Mouse (Mus musculus) CH12.LX (cell line): ENCODE measurements around the gene 2310003L06Rik. TPM values are rescaled to one million over a fixed set of nuclear protein-coding genes. Genes with fewer than 3 reads are reported as not detected.

Experiments
- DNase-seq: peaks from one replicate; pipeline ENCODE4 v3.0.0-alpha.2; 2013; ENCODE audit errors: extremely low read depth
- H3K27ac ChIP-seq: 2 replicates; pipeline ENCODE4 v1.5.1; 2012; ENCODE audit warnings: low read depth, mild to moderate bottlenecking, control low read depth, moderate library complexity; ENCODE audit not compliant: insufficient read depth
- H3K27me3 ChIP-seq: replicated peaks from 2 replicates; pipeline ENCODE3; 2012; ENCODE audit warnings: inconsistent platforms
- H3K36me3 ChIP-seq, 2 experiments: replicated peaks in 1 of 2; 2 replicates each; pipeline versions ENCODE3 to v1.6.1; 2012; ENCODE audit warnings: inconsistent platforms in 1 of 2, low read length in 1 of 2, mild to moderate bottlenecking in 1 of 2, mixed read lengths in 1 of 2, moderate library complexity in 1 of 2; ENCODE audit not compliant: control insufficient read depth in 1 of 2, insufficient read depth in 1 of 2
- H3K4me1 ChIP-seq, 2 experiments: 2 replicates each; pipeline ENCODE4 v1.6.1; 2012; ENCODE audit warnings: inconsistent platforms in 1 of 2, moderate library complexity in 1 of 2; ENCODE audit not compliant: insufficient read depth in 2 of 2, control insufficient read depth in 1 of 2
- H3K4me2 ChIP-seq: 2 replicates; pipeline ENCODE4 v1.6.1; 2012; ENCODE audit warnings: low read depth, mild to moderate bottlenecking, control low read depth; ENCODE audit not compliant: poor library complexity, insufficient read depth, severe bottlenecking
- H3K4me3 ChIP-seq, 3 experiments: fragments of 150-350 bp in 1 of 3; sonication (generic) in 1 of 3; replicated peaks in 1 of 3; 2 replicates each; pipeline versions ENCODE3 to v1.5.1; 2011 to 2012; ENCODE audit warnings: low read depth in 2 of 3, low read length in 2 of 3, mild to moderate bottlenecking in 2 of 3, moderate library complexity in 2 of 3, control low read depth in 1 of 3, improper control_type of control experiment in 1 of 3, inconsistent platforms in 1 of 3, mixed read lengths in 1 of 3; ENCODE audit not compliant: poor library complexity in 1 of 3
- H3K79me2 ChIP-seq: replicated peaks from 2 replicates; pipeline ENCODE4 v1.6.1; 2012; ENCODE audit warnings: mild to moderate bottlenecking, moderate library complexity; ENCODE audit not compliant: control insufficient read depth, poor library complexity, insufficient read depth, severe bottlenecking; ENCODE audit errors: extremely low read depth
- H3K9ac ChIP-seq: 2 replicates; pipeline ENCODE4 v1.6.1; 2012; ENCODE audit warnings: low read depth, mild to moderate bottlenecking, control low read depth, moderate library complexity; ENCODE audit not compliant: insufficient read depth
- H3K9me3 ChIP-seq: replicated peaks from 2 replicates; pipeline ENCODE3; 2012; ENCODE audit warnings: low read length, inconsistent platforms, mixed read lengths
- BHLHE40 ChIP-seq: IDR thresholded peaks from 2 replicates; pipeline ENCODE4 v1.6.1; 2011; ENCODE audit warnings: mild to moderate bottlenecking, low read depth, low read length, improper control_type of control experiment
- CHD1 ChIP-seq: IDR thresholded peaks from 2 replicates; pipeline ENCODE4 v1.6.1; 2012; ENCODE audit warnings: low read depth, low read length, improper control_type of control experiment, inconsistent platforms
- CTCF ChIP-seq, 2 experiments: IDR thresholded peaks in 1 of 2; conservative IDR thresholded peaks in 1 of 2; 2 replicates each; pipeline ENCODE4 v1.5.1; 2011 to 2012; ENCODE audit warnings: low read depth in 2 of 2, low read length in 2 of 2, improper control_type of control experiment in 1 of 2, inconsistent platforms in 1 of 2, mild to moderate bottlenecking in 1 of 2, moderate library complexity in 1 of 2
- ELF1 ChIP-seq: IDR thresholded peaks from 2 replicates; pipeline ENCODE4 v1.6.1; 2014; ENCODE audit warnings: low read depth, mild to moderate bottlenecking, inconsistent platforms, low read length, improper control_type of control experiment
- ETS1 ChIP-seq: conservative IDR thresholded peaks from 2 replicates; pipeline ENCODE4 v1.6.1; 2012; ENCODE audit warnings: low read depth, mild to moderate bottlenecking, inconsistent platforms, low read length, improper control_type of control experiment, moderate library complexity
- GABPA ChIP-seq: IDR thresholded peaks from 2 replicates; pipeline ENCODE4 v1.6.1; 2012; ENCODE audit warnings: low read depth, low read length, improper control_type of control experiment, inconsistent platforms; ENCODE audit not compliant: insufficient replicate concordance
- JUN ChIP-seq: IDR thresholded peaks from 2 replicates; pipeline ENCODE4 v1.6.1; 2011; ENCODE audit warnings: low read depth, mild to moderate bottlenecking, low read length, improper control_type of control experiment, moderate library complexity; ENCODE audit not compliant: insufficient read depth
- KAT2A ChIP-seq: IDR thresholded peaks from 2 replicates; pipeline ENCODE4 v1.6.1; 2012; ENCODE audit warnings: low read length, improper control_type of control experiment, inconsistent platforms; ENCODE audit not compliant: insufficient replicate concordance
- MAX ChIP-seq: IDR thresholded peaks from 2 replicates; pipeline ENCODE4 v1.6.1; 2011; ENCODE audit warnings: low read length, improper control_type of control experiment
- MAZ ChIP-seq: IDR thresholded peaks from 2 replicates; pipeline ENCODE4 v1.6.1; 2012; ENCODE audit warnings: low read depth, mild to moderate bottlenecking, inconsistent platforms, low read length, improper control_type of control experiment, moderate library complexity
- MEF2A ChIP-seq: IDR thresholded peaks from 2 replicates; pipeline ENCODE4 v1.6.1; 2014; ENCODE audit warnings: low read depth, mild to moderate bottlenecking, inconsistent platforms, low read length, improper control_type of control experiment, borderline replicate concordance
- MXI1 ChIP-seq: IDR thresholded peaks from 2 replicates; pipeline ENCODE4 v1.6.1; 2011; ENCODE audit warnings: mild to moderate bottlenecking, low read depth, low read length, improper control_type of control experiment
- MYC ChIP-seq: IDR thresholded peaks from 2 replicates; pipeline ENCODE4 v1.6.1; 2011; ENCODE audit warnings: low read depth, mild to moderate bottlenecking, improper control_type of control experiment, low read length
- NELFE ChIP-seq: IDR thresholded peaks from 2 replicates; pipeline ENCODE4 v1.6.1; 2011; ENCODE audit warnings: low read depth, low read length, improper control_type of control experiment
- PAX5 ChIP-seq: IDR thresholded peaks from 2 replicates; pipeline ENCODE4 v1.6.1; 2012; ENCODE audit warnings: low read length, inconsistent platforms, mixed read lengths
- POLR2A ChIP-seq: IDR thresholded peaks from 2 replicates; pipeline ENCODE4 v1.6.1; 2011; ENCODE audit warnings: low read depth, mild to moderate bottlenecking, improper control_type of control experiment, low read length
- POLR2AphosphoS2 ChIP-seq: IDR thresholded peaks from 2 replicates; pipeline ENCODE4 v1.6.1; 2011; ENCODE audit warnings: low read depth, low read length, improper control_type of control experiment
- RAD21 ChIP-seq: IDR thresholded peaks from 2 replicates; pipeline ENCODE4 v1.6.1; 2011; ENCODE audit warnings: low read depth, mild to moderate bottlenecking, low read length, improper control_type of control experiment, moderate library complexity
- RCOR1 ChIP-seq: conservative IDR thresholded peaks from 2 replicates; pipeline ENCODE4 v1.6.1; 2012; ENCODE audit warnings: low read depth, mild to moderate bottlenecking, inconsistent platforms, low read length, improper control_type of control experiment
- SIN3A ChIP-seq: IDR thresholded peaks from 2 replicates; pipeline ENCODE4 v1.6.1; 2012; ENCODE audit warnings: low read length, improper control_type of control experiment, inconsistent platforms
- SMC3 ChIP-seq: IDR thresholded peaks from 2 replicates; pipeline ENCODE4 v1.6.1; 2011; ENCODE audit warnings: low read depth, low read length, improper control_type of control experiment
- TCF12 ChIP-seq: IDR thresholded peaks from 2 replicates; pipeline ENCODE4 v1.6.1; 2014; ENCODE audit warnings: low read depth, mild to moderate bottlenecking, inconsistent platforms, low read length, improper control_type of control experiment
- UBTF ChIP-seq: IDR thresholded peaks from 2 replicates; pipeline ENCODE4 v1.6.1; 2012; ENCODE audit warnings: low read depth, mild to moderate bottlenecking, inconsistent platforms, low read length, improper control_type of control experiment, moderate library complexity
- USF1 ChIP-seq: IDR thresholded peaks from 2 replicates; pipeline ENCODE4 v1.6.1; 2014; ENCODE audit warnings: low read depth, mild to moderate bottlenecking, inconsistent platforms, low read length, improper control_type of control experiment
- USF2 ChIP-seq: conservative IDR thresholded peaks from 2 replicates; pipeline ENCODE4 v1.6.1; 2011; ENCODE audit warnings: low read depth, low read length, improper control_type of control experiment
- ZMIZ1 ChIP-seq: IDR thresholded peaks from 2 replicates; pipeline ENCODE4 v1.6.1; 2012; ENCODE audit warnings: low read depth, mild to moderate bottlenecking, inconsistent platforms, low read length, improper control_type of control experiment
- dilution Hi-C: fragments of 300-500 bp; cut with MboI; formaldehyde crosslinking; loops from 2 replicates; pipeline ENCODE4 v1.14.3; 2020; ENCODE audit warnings: low sequenced_read_pairs; ENCODE audit not compliant: extremely low pct_unique_long_range_greater_than_20kb, extremely low pct_ligation_motif_present
- in situ Hi-C: fragments of 300-500 bp; cut with MboI; formaldehyde crosslinking; loops from 3 replicates; pipeline ENCODE4 v1.14.3; 2019; ENCODE audit warnings: low sequenced_read_pairs, low pct_ligation_motif_present, low pct_unique_long_range_greater_than_20kb, mixed read lengths
- polyA plus RNA-seq: library from polyadenylated mRNA; unstranded; fragments of >175 nt; gene quantifications from 2 replicates; pipeline ENCODE4 v1.2.1, GENCODE M21; 2012; ENCODE audit warnings: low read depth; ENCODE audit not compliant: insufficient read length
- total RNA-seq, 2 experiments: library from RNA; depleted of rRNA; stranded (reverse); fragments of 300-350 nt in 1 of 2; fragments of >200 nt in 1 of 2; gene quantifications; 2 replicates each; pipeline ENCODE4 v1.2.3; 2012 to 2014

Gene 2310003L06Rik
- total and polyA plus RNA-seq, 3 experiments: 0.32 TPM; not detected in 2

DNA sequence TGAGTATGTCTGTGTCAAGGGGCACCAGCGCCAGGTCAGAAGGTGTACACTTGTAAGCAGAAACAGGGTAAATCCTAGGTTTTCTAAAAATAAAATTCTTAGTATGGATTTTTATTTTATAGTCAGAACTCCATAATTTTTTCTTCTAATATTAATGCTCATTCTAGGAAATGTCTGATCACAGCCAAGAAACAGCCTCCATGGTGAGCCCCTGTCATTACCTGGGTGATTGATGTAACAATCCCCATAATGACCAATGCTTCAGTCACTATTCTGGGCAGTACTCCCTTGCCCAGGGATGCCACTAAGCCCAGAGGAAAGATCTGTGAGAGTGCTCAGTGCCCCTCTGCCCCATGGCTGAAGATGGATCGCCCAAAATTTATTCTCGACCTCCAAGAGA lies 9.9 kb downstream of the 2310003L06Rik start, which contains the start of gene Cabs1:
Cabs1 (plus strand) TSS at position 301 of the 400 bp plus-strand sequence.
- H3K9me3 ChIP-seq: no peaks in the 10 kb centered on the region
- H3K27me3 ChIP-seq: no peaks in the 10 kb centered on the region
- no peaks in the 10 kb centered on the region for H3K79me2 ChIP-seq
- no peak for DNase-seq
- in situ Hi-C loops (no loop called here), dilution Hi-C loops (no loop called here)
- H3K4me3 ChIP-seq: no peak within 1 kb of the TSS
- H3K27ac ChIP-seq: no peak within 1 kb of the TSS
- H3K9ac ChIP-seq: no peak within 1 kb of the TSS
- no peaks in the 10 kb centered on the region for H3K36me3 ChIP-seq
- no peaks in the 10 kb centered on the region for H3K4me1 ChIP-seq
- H3K4me2 ChIP-seq: no peak within 1 kb of the TSS; the same call in 1 of the 2 replicates
- TF ChIP-seq TCF12: no peak
- TF ChIP-seq SMC3: no peak
- TF ChIP-seq POLR2AphosphoS2: no peak
- no peak for TF ChIP-seq ZMIZ1
- no peak for TF ChIP-seq CTCF (conservative IDR thresholded peaks at IDR 0.05 in 1 of 2, IDR thresholded peaks at IDR 0.05 in 1 of 2; ENCODE audit: low read depth in 2 of 2, low read length in 2 of 2)

GRCm38 (mm10) chr5:87982468-87983214 lies 13.4 kb downstream of the 2310003L06Rik start:
- no peak for DNase-seq
- in situ Hi-C loops: no loop called here

DNA sequence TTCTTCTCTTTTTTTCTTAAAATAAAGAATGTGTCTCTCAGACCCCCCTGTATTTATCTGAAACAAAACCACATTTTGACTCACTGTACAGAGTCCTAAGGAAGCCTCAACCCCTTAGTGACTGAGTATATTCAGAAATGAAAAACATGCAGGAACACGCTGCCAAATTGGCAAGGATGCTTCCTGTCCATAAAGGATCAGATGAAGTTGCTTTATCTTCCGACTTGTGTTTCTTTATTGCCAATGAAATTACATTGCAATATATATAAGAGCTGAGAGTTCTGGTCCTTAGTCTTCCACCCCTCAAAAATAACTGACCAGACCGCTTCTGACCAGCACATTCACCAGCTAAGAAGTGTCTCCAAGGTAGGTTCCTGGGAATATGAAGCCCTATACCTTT lies 33.0 kb downstream of the 2310003L06Rik start, which contains the start of gene Smr3a:
Smr3a (plus strand) TSS at position 301 of the 400 bp plus-strand sequence.
- Histone ChIP-seq H3K79me2 (no peaks in the 10 kb centered on the region), H3K9ac (no peak within 1 kb of the TSS), H3K27me3 (no peaks in the 10 kb centered on the region), H3K4me2 (no peak within 1 kb of the TSS)
- no peak for TF ChIP-seq KAT2A
- TF ChIP-seq SIN3A: no peak
- no peak for TF ChIP-seq MXI1
- TF ChIP-seq RAD21: no peak
- TF ChIP-seq MYC: no peak
- TF ChIP-seq PAX5: no peak
- TF ChIP-seq, all 38 proteins: peak for 0
- in situ Hi-C loops: no loop called here
- no peaks in the 10 kb centered on the region for H3K9me3 ChIP-seq
- no peak for DNase-seq
- H3K27ac ChIP-seq: no peak within 1 kb of the TSS
- dilution Hi-C loops: no loop called here
- no peak within 1 kb of the TSS for H3K4me3 ChIP-seq
- H3K4me1 ChIP-seq: peaks cover 0 to 4% of the 10 kb centered on the region in 2 experiments; a peak in 1 of 4 replicates
- no peaks in the 10 kb centered on the region for H3K36me3 ChIP-seq

More at GRCm38 (mm10) chr5:87982468-87983214, 13.4 kb downstream of the 2310003L06Rik start:
- dilution Hi-C loops: no loop called here
- TF ChIP-seq SIN3A: no peak
- no peak for TF ChIP-seq MAX
- TF ChIP-seq USF2: no peak
- TF ChIP-seq UBTF: no peak
- no peak for TF ChIP-seq POLR2A
- TF ChIP-seq JUN: no peak
- no peak for TF ChIP-seq ELF1
- TF ChIP-seq USF1: no peak
- no peak for TF ChIP-seq CHD1
- no peak for TF ChIP-seq MEF2A
- no peak for TF ChIP-seq MAZ
- no peak for TF ChIP-seq GABPA
- TF ChIP-seq BHLHE40: no peak
- no peak for TF ChIP-seq RAD21
- TF ChIP-seq RCOR1: no peak
- TF ChIP-seq NELFE: no peak
- no peak for TF ChIP-seq ZMIZ1
- no peak for TF ChIP-seq MXI1
- TF ChIP-seq ETS1: no peak
- no peak for TF ChIP-seq PAX5
- Histone ChIP-seq H3K27me3 (no peaks in the 10 kb centered on the region), H3K9ac (no peak overlapping the region), H3K4me2 (no peak overlapping the region), H3K9me3 (no peaks in the 10 kb centered on the region), H3K36me3 (no peaks in the 10 kb centered on the region), H3K4me1 (no peaks in the 10 kb centered on the region), H3K4me3 (no peak overlapping the region), H3K79me2 (no peaks in the 10 kb centered on the region), H3K27ac (no peak overlapping the region)
